Mouse (Mus musculus) forebrain, embryonic 12.5 days (tissue): ENCODE results near the gene Slirp. TPM values are rescaled to one million over a fixed set of nuclear protein-coding genes. Genes with fewer than 3 reads are reported as not detected.
A peak's percentile ranks its signal among the peaks of the same experiment; 100 is the strongest.

Experiments used
- ATAC-seq: fragments of 200-750 bp; cut with Nextera tagmentation; 2 replicates; pipeline ENCODE4 v1.8.0; 2017; ENCODE audit warnings: moderate TSS enrichment; ENCODE audit not compliant: low FRiP score
- H3K27ac ChIP-seq: fragments of 300-500 bp; sonication (generic); 2 replicates; pipeline ENCODE4 v1.5.1; 2016; ENCODE audit warnings: mild to moderate bottlenecking
- H3K27me3 ChIP-seq: fragments of 300-500 bp; sonication (generic); 2 replicates; pipeline ENCODE4 v1.6.1; 2016; ENCODE audit warnings: mild to moderate bottlenecking
- H3K36me3 ChIP-seq: fragments of 300-500 bp; sonication (generic); replicated peaks from 2 replicates; pipeline ENCODE4 v1.6.1; 2016; ENCODE audit warnings: mild to moderate bottlenecking
- H3K4me1 ChIP-seq: fragments of 300-500 bp; sonication (generic); 2 replicates; pipeline ENCODE4 v1.6.1; 2016
- H3K4me2 ChIP-seq: fragments of 300-500 bp; sonication (generic); 2 replicates; pipeline ENCODE4 v1.6.1; 2016; ENCODE audit warnings: mild to moderate bottlenecking, moderate library complexity
- H3K4me3 ChIP-seq: fragments of 300-500 bp; sonication (generic); replicated peaks from 2 replicates; pipeline ENCODE4 v1.5.1; 2016; ENCODE audit warnings: mild to moderate bottlenecking
- H3K9ac ChIP-seq: fragments of 300-500 bp; sonication (generic); 2 replicates; pipeline ENCODE4 v1.6.1; 2016; ENCODE audit warnings: mild to moderate bottlenecking
- H3K9me3 ChIP-seq: fragments of 300-500 bp; sonication (generic); 2 replicates; pipeline ENCODE4 v1.6.1; 2016
- WGBS: fragments of 180-500 bp; shearing (Covaris S2); methylation state at CpG from one replicate; pipeline ENCODE4 v1.1.7; 2016; 5-methylcytosine and 5-hydroxymethylcytosine counted together
- polyA plus RNA-seq: library from polyadenylated mRNA; unstranded; fragments of >200 nt; fragmentation: Nextera tagmentation; extraction: Ambion mirVana; gene quantifications from 2 replicates; pipeline ENCODE4 v1.2.1, GENCODE M21; 2016

The Slirp gene
- polyA plus RNA-seq, 1 experiment from 2014 or later = 293 TPM

- no peaks in the 10 kb centered on the region for H3K27me3 ChIP-seq
- no peaks in the 10 kb centered on the region for H3K36me3 ChIP-seq
- ATAC-seq = no peak
- 81% methylated on average over 4 of the region's 4 CpGs for WGBS
- H3K4me1 ChIP-seq = peaks cover 16% of the 10 kb centered on the region
- no peak overlapping the region for H3K4me2 ChIP-seq
- H3K4me3 ChIP-seq = no peak overlapping the region
- no peaks in the 10 kb centered on the region for H3K9me3 ChIP-seq
- no peak overlapping the region for H3K9ac ChIP-seq
- no peak overlapping the region for H3K27ac ChIP-seq
Measured at GRCm38 (mm10) chr12:87415358-87415757, 28.3 kb upstream of the Slirp start.

- WGBS = 39% methylated on average over 7 of the region's 7 CpGs
- H3K9ac ChIP-seq = no peak overlapping the region
- peaks cover 16% of the 10 kb centered on the region for H3K4me1 ChIP-seq
- H3K4me3 ChIP-seq = no peak overlapping the region
- no peaks in the 10 kb centered on the region for H3K27me3 ChIP-seq
- ATAC-seq = no peak
- no peak overlapping the region for H3K4me2 ChIP-seq
- H3K27ac ChIP-seq = no peak overlapping the region
- H3K9me3 ChIP-seq = no peaks in the 10 kb centered on the region
- no peaks in the 10 kb centered on the region for H3K36me3 ChIP-seq
Measured at GRCm38 (mm10) chr12:87416690-87417089, 27.0 kb upstream of the Slirp start.

GRCm38 (mm10) chr12:87418921-87419320 is 24.8 kb upstream of the Slirp start:
- H3K27ac ChIP-seq = peak overlapping the region; percentile 79
- peak; percentile 90 for ATAC-seq
- H3K4me1 ChIP-seq = peaks cover 16% of the 10 kb centered on the region
- 33% methylated on average over 5 of the region's 5 CpGs for WGBS
- H3K27me3 ChIP-seq = no peaks in the 10 kb centered on the region
- H3K4me3 ChIP-seq = no peak overlapping the region
- H3K9ac ChIP-seq = no peak overlapping the region
- no peak overlapping the region; the same call in 1 of the 2 replicates for H3K4me2 ChIP-seq
- no peaks in the 10 kb centered on the region for H3K9me3 ChIP-seq
- peaks cover 13% of the 10 kb centered on the region for H3K36me3 ChIP-seq

- 78% methylated on average over 12 of the region's 12 CpGs for WGBS
- H3K4me2 ChIP-seq = no peak overlapping the region
- H3K27ac ChIP-seq = peak overlapping the region; percentile 79
- no peak overlapping the region for H3K9ac ChIP-seq
- no peak for ATAC-seq
- H3K9me3 ChIP-seq = no peaks in the 10 kb centered on the region
- no peaks in the 10 kb centered on the region for H3K27me3 ChIP-seq
- no peak overlapping the region for H3K4me3 ChIP-seq
- peaks cover 16% of the 10 kb centered on the region for H3K36me3 ChIP-seq
- H3K4me1 ChIP-seq = peaks cover 22% of the 10 kb centered on the region
Measured at GRCm38 (mm10) chr12:87419974-87420485, 23.7 kb upstream of the Slirp start.

- ATAC-seq = no peak
- H3K36me3 ChIP-seq = peaks cover 32% of the 10 kb centered on the region
- peaks cover 22% of the 10 kb centered on the region for H3K4me1 ChIP-seq
- H3K27me3 ChIP-seq = no peaks in the 10 kb centered on the region
- WGBS = 76% methylated on average over 5 of the region's 5 CpGs
- H3K4me2 ChIP-seq = no peak overlapping the region
- H3K9me3 ChIP-seq = no peaks in the 10 kb centered on the region
- H3K4me3 ChIP-seq = no peak overlapping the region
- no peak overlapping the region for H3K27ac ChIP-seq
- H3K9ac ChIP-seq = no peak overlapping the region
Measured at GRCm38 (mm10) chr12:87421708-87422507, 21.8 kb upstream of the Slirp start.

GRCm38 (mm10) chr12:87423700-87424099 is 20.0 kb upstream of the Slirp start:
- no peak overlapping the region for H3K4me3 ChIP-seq
- no peaks in the 10 kb centered on the region for H3K9me3 ChIP-seq
- ATAC-seq = no peak
- H3K4me1 ChIP-seq = peaks cover 21% of the 10 kb centered on the region
- H3K27me3 ChIP-seq = no peaks in the 10 kb centered on the region
- WGBS = 45% methylated on average over 1 of the region's 1 CpGs
- no peak overlapping the region for H3K4me2 ChIP-seq
- no peak overlapping the region for H3K27ac ChIP-seq
- H3K36me3 ChIP-seq = peaks cover 48% of the 10 kb centered on the region
- H3K9ac ChIP-seq = no peak overlapping the region

GRCm38 (mm10) chr12:87424516-87424915 is 19.2 kb upstream of the Slirp start:
- peaks cover 13% of the 10 kb centered on the region for H3K4me1 ChIP-seq
- H3K4me3 ChIP-seq = no peak overlapping the region
- no peak for ATAC-seq
- H3K9me3 ChIP-seq = no peaks in the 10 kb centered on the region
- no peak overlapping the region for H3K27ac ChIP-seq
- H3K9ac ChIP-seq = no peak overlapping the region
- H3K36me3 ChIP-seq = peaks cover 56% of the 10 kb centered on the region
- WGBS = 35% methylated on average over 3 of the region's 3 CpGs
- no peaks in the 10 kb centered on the region for H3K27me3 ChIP-seq
- H3K4me2 ChIP-seq = no peak overlapping the region

GRCm38 (mm10) chr12:87426354-87427031 is 17.2 kb upstream of the Slirp start:
- Histone ChIP-seq H3K27me3 (no peaks in the 10 kb centered on the region), H3K9ac (no peak overlapping the region), H3K27ac (no peak overlapping the region), H3K9me3 (no peaks in the 10 kb centered on the region), H3K4me1 (peaks cover 6% of the 10 kb centered on the region; the same call in 1 of the 2 replicates), H3K4me2 (no peak overlapping the region), H3K4me3 (no peak overlapping the region), H3K36me3 (peaks cover 76% of the 10 kb centered on the region)
- 97% methylated on average over 5 of the region's 5 CpGs for WGBS
- ATAC-seq = no peak

- 80% methylated on average over 2 of the region's 2 CpGs for WGBS
- H3K27ac ChIP-seq = no peak overlapping the region
- peaks cover 87% of the 10 kb centered on the region for H3K36me3 ChIP-seq
Measured at GRCm38 (mm10) chr12:87428295-87428694, 15.4 kb upstream of the Slirp start.

GRCm38 (mm10) chr12:87428885-87429284 is 14.8 kb upstream of the Slirp start:
- no peaks in the 10 kb centered on the region for H3K9me3 ChIP-seq
- H3K4me1 ChIP-seq = peaks cover 6% of the 10 kb centered on the region; the same call in 1 of the 2 replicates
- H3K9ac ChIP-seq = no peak overlapping the region
- no peaks in the 10 kb centered on the region for H3K27me3 ChIP-seq
- H3K4me2 ChIP-seq = no peak overlapping the region
- 88% methylated on average over 8 of the region's 8 CpGs for WGBS
- H3K36me3 ChIP-seq = peaks cover 87% of the 10 kb centered on the region
- ATAC-seq = no peak
- no peak overlapping the region for H3K27ac ChIP-seq
- H3K4me3 ChIP-seq = no peak overlapping the region

More at GRCm38 (mm10) chr12:87428295-87428694, 15.4 kb upstream of the Slirp start:
- no peak overlapping the region for H3K4me3 ChIP-seq
- H3K27me3 ChIP-seq = no peaks in the 10 kb centered on the region
- no peak overlapping the region for H3K9ac ChIP-seq
- ATAC-seq = no peak
- peaks cover 6% of the 10 kb centered on the region; the same call in 1 of the 2 replicates for H3K4me1 ChIP-seq
- no peak overlapping the region for H3K4me2 ChIP-seq
- H3K9me3 ChIP-seq = no peaks in the 10 kb centered on the region

- WGBS = 28% methylated on average over 12 of the region's 12 CpGs
- Histone ChIP-seq H3K4me2 (peak overlapping the region; percentile 77), H3K36me3 (peaks cover 46% of the 10 kb centered on the region), H3K9me3 (no peaks in the 10 kb centered on the region), H3K9ac (peak overlapping the region; percentile 89), H3K27me3 (no peaks in the 10 kb centered on the region), H3K4me3 (peak overlapping the region; percentile 96), H3K4me1 (peaks cover 25% of the 10 kb centered on the region), H3K27ac (no peak overlapping the region)
- no peak for ATAC-seq
Measured at GRCm38 (mm10) chr12:87442177-87443114, 1.2 kb upstream of the Slirp start.
